Mouse (Mus musculus) lung, embryonic 16.5 days (tissue): ENCODE results near the gene Gm10638. TPM values are rescaled to one million over a fixed set of nuclear protein-coding genes. Genes with fewer than 3 reads are reported as not detected.

Experiments used
- ATAC-seq: fragments of 200-750 bp; cut with Nextera tagmentation; 2 replicates; pipeline ENCODE4 v1.8.0; 2017; ENCODE audit warnings: low read depth, mild to moderate bottlenecking, moderate library complexity
- H3K27ac ChIP-seq: fragments of 300-500 bp; sonication (generic); 2 replicates; pipeline ENCODE4 v1.5.1; 2014; ENCODE audit warnings: mild to moderate bottlenecking, control low read depth, low read length
- H3K27me3 ChIP-seq: fragments of 300-500 bp; sonication (generic); 2 replicates; pipeline ENCODE4 v1.6.1; 2014; ENCODE audit warnings: low read depth, low read length, mixed read lengths; ENCODE audit not compliant: control insufficient read depth, insufficient read depth
- H3K36me3 ChIP-seq: fragments of 300-500 bp; sonication (generic); 2 replicates; pipeline ENCODE4 v1.6.1; 2014; ENCODE audit warnings: low read length; ENCODE audit not compliant: control insufficient read depth, insufficient read depth
- H3K4me1 ChIP-seq: fragments of 300-500 bp; sonication (generic); replicated peaks from 2 replicates; pipeline ENCODE4 v1.6.1; 2014; ENCODE audit warnings: low read length, mixed read lengths; ENCODE audit not compliant: control insufficient read depth, insufficient read depth
- H3K4me2 ChIP-seq: fragments of 300-500 bp; sonication (generic); 2 replicates; pipeline ENCODE4 v1.6.1; 2014; ENCODE audit warnings: low read depth, low read length, control low read depth
- H3K4me3 ChIP-seq: fragments of 300-500 bp; sonication (generic); 2 replicates; pipeline ENCODE4 v1.5.1; 2014; ENCODE audit warnings: mild to moderate bottlenecking, low read length, control low read depth
- H3K9ac ChIP-seq: fragments of 300-500 bp; sonication (generic); 2 replicates; pipeline ENCODE4 v1.6.1; 2014; ENCODE audit warnings: low read length, control low read depth
- H3K9me3 ChIP-seq: fragments of 300-500 bp; sonication (generic); 2 replicates; pipeline ENCODE4 v1.6.1; 2016; ENCODE audit warnings: low read length; ENCODE audit not compliant: control insufficient read depth
- WGBS: fragments of 180-500 bp; shearing (Covaris S2); extraction: QIAGEN DNeasy Blood & Tissue Kit; methylation state at CpG from one replicate; pipeline ENCODE4 v1.1.7; 2014; 5-methylcytosine and 5-hydroxymethylcytosine counted together
- polyA plus RNA-seq: library from polyadenylated mRNA; unstranded; fragments of >200 nt; fragmentation: Nextera tagmentation; extraction: Ambion mirVana; gene quantifications from 2 replicates; pipeline ENCODE4 v1.2.1, GENCODE M21; 2015

The Gm10638 gene
- polyA plus RNA-seq, 1 experiment from 2014 or later: 3.3 TPM

DNA sequence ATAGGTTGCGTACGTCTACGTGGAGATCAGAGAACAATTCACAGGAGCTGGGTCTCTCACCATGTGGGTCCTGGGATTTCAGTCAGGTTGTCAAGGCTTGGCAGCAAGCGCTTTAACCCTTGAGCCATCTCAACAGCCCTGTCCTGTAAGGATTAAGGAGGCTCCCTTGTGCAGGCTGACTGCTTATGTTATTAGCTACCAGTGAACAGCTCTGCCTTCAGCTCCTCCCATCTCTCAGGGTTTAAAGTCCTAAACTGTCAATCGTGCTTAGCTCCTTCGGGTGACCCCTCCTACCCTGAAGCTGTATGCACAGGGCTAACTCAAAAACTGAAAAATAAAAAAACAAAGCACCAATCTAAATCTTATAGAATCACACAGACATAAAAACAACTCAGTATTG lies 46.0 kb downstream of the Gm10638 start:
- H3K4me3 ChIP-seq: no peak overlapping the region
- H3K36me3 ChIP-seq: no peaks in the 10 kb centered on the region
- H3K9ac ChIP-seq: no peak overlapping the region
- no peak overlapping the region for H3K27ac ChIP-seq
- H3K4me1 ChIP-seq: peaks cover 16% of the 10 kb centered on the region
- no peak overlapping the region for H3K4me2 ChIP-seq
- H3K27me3 ChIP-seq: no peaks in the 10 kb centered on the region
- no peak for ATAC-seq
- H3K9me3 ChIP-seq: no peaks in the 10 kb centered on the region
- 80% methylated on average over 6 of the region's 6 CpGs for WGBS

DNA sequence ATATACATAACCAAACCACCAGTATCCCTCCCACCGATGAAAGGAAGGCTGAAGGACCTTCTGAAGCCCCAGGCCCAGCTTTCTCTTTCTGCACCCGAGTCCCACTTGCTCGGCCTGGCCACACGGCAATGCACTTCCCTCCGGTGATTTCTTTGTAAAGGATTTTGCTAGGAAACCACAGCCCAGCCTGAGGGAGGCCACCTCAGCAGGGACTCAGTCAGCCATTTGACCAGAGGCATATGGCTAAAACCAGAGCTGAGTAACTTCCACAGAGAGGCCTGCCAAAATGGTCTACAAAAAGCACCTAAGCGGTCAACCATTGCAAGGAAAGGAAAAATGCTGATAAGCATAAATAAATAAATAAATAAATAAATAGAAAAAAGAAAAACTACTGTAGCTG lies 49.2 kb downstream of the Gm10638 start:
- Histone ChIP-seq H3K4me1 (no peaks in the 10 kb centered on the region), H3K36me3 (no peaks in the 10 kb centered on the region), H3K4me2 (no peak overlapping the region), H3K4me3 (no peak overlapping the region), H3K27ac (no peak overlapping the region), H3K9me3 (no peaks in the 10 kb centered on the region), H3K9ac (no peak overlapping the region), H3K27me3 (no peaks in the 10 kb centered on the region)
- ATAC-seq: no peak
- WGBS: 40% methylated on average over 6 of the region's 6 CpGs

Other genes with a start within 250 kb of the Gm10638 start
- 0.50 and 0.55 TPM in 2 replicates for gene Abcc12, start 165.0 kb upstream of the Gm10638 start, polyA plus RNA-seq
- 56.1 and 58.0 TPM in 2 replicates for gene Lonp2, start 121.7 kb upstream of the Gm10638 start, polyA plus RNA-seq
- gene Siah1a, start 235 bp downstream of the Gm10638 start, polyA plus RNA-seq: 31.5 and 39.5 TPM in 2 replicates
- 6.4 and 7.2 TPM in 2 replicates for gene N4bp1, start 139.6 kb downstream of the Gm10638 start, polyA plus RNA-seq